Mouse (Mus musculus) urinary bladder, postnatal 36 days (tissue): ENCODE results near the gene Imp4.
"Not testable (repeated sequence)": the region's sequence is repeated elsewhere in the genome, so short reads cannot be mapped to it uniquely, and the experiment has no call there.

ENCODE experiments used
- DNase-seq, 2 experiments: peaks; one replicate each; pipeline ENCODE4 v3.0.0; 2022; ENCODE audit warnings: low spot score in 2 of 2, mixed read lengths in 1 of 2

Imp4 gene

DNA sequence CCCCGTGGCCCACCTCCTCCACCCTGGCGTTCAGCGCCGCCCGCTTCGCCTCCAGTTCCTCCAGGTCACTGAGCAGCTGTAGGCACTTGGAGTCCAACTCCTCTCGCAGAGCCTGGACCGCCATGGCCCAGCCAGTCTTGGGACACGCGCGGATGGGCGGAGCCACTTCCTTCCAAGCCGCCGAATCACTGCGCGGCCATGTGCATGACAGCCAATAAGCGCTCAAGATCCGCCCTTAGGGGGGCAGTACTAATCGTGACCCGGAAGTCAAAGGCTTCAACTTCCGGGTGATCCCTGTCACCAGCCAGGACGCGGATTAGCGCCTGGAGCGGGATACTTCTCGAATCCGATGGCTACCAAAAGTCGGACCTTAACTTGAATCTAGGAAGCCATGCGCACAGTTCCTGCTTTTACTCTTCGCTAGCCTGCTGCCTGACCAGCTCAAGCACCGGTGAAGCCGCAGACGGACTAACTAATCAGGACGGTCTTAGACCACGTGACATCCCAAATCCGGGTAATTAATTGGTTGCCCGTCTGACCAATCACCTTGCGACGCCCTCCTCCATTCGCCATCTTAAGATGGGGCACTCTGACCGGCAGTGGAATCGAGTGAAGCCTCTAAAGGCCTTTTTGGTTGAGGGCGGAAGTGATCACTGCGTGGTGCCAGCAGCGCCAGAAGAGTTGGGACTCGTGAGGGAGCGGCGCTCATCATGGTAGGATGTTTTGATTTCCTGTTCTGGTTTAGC is at the start of gene Imp4, which contains the start of gene Ccdc115:
Gene Imp4, plus strand, starts transcription at position 637 of the 746 bp plus-strand sequence.
Gene Ccdc115, minus strand, starts transcription at position 458 of the 746 bp plus-strand sequence.
- peak; percentile 90 to 95 for DNase-seq

DNA sequence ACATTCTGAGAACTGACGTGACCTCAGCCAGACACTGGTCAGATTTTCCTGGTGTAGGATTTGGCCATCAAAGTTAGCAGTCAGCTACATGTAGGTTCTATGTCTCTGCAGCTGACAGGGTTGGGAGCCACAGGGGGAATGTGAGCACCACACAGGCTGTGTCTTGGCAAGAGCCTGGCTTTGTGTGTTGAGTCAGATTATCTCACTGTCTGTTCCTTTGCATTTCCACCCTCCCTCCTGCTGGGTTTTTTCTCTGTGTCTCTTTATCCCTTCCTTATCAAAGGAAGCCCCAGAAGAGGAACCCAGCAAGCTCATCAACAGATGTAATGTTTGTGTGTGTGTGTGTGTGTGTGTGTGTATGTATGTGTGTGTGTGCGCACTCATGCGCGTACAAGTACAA is 43.3 kb upstream of the Imp4 start:
- DNase-seq, result no peak

DNA sequence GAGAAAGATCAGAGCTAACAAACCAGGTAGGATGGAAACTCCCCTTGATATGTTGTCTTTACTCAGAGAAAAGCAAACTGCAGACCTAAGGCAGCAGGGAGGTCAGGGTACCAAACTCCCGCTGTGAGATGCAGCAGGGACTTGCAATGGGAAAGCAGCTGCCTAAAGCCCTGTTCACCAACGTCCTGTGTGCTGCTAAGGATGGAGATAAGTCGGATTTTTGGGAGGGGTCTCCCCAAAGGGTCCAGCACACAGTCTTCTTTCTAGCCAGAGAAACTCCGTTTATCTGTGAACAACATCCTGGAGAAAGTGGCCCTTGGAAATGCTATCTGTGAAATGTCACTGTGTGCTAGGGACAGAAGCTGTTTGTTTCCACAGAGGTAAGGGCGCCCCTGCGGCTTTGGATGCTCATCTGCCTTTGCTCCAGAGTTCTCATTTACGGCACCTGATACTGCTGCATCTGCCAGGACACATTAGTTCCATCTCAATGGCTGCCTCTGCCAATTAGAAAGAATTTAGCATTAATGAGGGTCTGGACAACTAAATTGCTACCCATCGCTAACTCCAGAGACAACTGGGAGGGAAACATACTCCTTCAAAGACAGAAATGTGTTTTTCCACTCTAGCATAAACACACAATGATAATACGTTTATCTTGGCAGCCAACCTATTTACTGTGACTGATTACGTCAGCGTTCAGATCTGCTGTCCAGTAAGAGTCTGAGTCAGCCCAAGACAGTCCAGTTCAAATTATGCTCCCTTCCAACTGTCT is 40.3 kb upstream of the Imp4 start:
- no peak for DNase-seq

DNA sequence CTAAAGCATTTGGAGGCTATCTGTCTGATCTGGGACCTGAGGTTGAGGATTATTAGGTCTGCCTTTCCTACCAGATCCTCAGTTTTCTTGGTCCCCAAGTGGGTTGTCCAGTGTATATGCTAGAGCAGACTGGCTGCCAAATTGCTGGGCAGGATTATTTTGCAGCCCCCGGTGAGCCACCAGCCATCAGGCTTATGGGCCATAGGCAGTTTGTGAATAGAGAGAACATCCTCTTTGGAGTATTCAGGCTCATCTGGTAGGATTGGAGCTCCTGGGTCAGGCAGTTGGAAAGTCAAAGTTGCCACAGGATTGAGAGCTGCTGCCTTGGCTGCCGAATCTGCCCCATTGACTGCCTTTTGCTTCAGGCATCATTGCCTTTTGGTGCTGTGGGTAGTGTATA is 11.2 kb upstream of the Imp4 start:
- DNase-seq, result no peak

DNA sequence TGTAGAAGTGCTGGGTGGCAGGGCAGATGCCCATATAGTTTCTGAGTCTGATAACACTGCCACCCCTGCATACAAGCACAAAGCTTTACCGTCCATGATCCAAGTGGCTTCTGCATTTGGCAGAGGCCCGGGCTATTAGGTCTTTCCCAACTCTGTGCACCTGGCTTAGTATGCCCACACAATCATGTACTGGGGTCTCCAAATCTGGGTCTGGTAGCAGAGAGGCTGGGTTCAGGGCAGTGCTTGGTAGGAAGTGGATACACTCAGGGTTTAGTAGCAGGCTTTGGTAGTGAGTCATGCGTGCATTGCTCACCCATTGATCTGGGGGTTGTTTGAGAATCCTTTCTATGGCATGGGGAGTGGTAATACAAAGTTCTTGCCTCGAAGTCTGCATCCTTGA is 10.4 kb upstream of the Imp4 start:
- DNase-seq, result no peak

DNA sequence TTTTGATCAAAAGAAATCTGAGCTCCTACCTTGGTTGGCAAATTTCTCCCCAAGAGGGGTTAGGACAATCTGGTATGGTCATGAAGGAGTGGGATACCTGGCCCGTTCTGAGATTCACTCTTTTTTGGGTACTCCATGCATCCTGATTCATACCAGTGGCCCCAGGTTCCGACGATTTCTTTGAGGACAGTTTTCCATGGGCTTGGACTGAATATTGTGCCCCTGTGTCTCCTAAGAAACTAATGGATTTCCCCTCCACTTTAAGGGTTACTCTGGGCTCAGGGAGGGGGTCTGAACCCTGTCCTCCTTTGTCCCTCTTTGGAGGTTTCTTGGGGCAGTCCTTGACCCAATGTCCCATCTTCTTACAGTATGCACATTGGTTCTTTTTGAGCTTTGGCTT is 8.7 kb upstream of the Imp4 start:
- no peak for DNase-seq

DNA sequence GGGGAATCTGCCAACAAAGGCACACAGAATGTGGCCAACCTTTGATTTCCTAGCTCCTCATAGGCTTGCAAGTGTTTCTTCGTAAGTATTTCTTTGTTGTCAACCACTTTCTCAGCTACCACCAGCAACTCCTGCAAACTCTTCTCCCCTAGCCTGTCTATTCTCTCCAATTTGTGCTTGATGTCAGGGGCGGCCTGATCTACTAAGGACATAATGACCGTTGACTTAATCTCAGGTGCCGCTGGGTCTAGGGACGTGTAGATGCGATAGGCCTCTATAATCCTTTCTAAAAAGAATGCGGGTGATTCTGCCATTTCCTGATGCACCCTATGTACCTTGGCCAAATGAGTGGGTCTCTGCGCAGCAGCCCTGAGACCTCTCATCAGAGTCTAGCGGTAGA is 8.2 kb upstream of the Imp4 start:
- DNase-seq, result no peak

DNA sequence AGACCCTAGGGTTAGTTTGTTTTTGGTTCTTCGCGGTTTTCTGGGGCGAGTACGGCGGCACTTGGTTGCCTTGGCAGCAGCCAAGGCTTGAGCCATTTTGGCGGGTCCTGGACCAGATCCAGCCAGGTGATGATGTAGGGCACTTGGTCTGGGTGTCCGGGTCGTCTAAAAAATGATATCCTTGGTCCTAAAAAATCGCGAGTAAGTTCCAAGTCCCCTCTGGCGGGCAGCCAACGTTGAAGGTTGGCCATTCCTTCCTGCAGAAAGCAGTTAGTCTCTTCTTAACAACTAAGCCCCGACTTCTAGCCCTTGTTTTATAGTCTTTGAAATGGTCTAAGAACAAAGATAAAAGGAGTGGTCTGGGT is 7.3 kb upstream of the Imp4 start:
- DNase-seq, result no peak

DNA sequence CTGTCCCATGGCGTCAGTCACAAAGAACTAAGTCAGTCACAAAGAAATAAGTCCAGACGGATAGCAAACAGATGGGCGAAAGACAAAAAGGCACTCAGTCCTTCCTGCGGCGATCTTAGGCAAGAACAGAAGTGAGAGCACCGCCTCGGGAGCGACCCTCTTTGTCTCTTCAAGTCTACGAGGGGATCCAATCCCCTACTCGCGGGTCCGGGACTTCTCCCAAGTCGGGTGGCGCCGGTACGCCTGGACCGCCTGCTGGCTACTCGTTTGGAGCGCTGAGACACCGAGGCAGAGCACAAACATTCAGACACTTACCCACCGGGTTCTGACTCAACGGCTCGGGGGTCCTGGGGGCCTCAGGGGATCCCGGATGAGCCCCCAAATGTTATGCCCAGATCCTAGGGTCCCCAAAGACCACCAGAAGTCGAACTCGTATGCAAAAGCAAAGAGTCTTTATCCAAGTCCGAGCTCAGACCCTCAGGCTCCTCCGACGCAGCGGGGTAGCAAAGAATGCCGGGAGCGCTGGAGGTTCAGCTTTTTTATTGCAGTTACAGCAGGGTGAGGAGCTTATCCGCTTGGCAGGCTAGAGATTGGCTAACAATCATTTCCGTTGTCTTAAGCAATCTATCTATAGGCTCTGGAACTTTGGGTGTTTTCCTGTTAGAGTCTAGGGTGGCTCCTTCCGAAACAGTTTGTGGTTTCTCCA is 6.7 kb upstream of the Imp4 start:
- no peak for DNase-seq

DNA sequence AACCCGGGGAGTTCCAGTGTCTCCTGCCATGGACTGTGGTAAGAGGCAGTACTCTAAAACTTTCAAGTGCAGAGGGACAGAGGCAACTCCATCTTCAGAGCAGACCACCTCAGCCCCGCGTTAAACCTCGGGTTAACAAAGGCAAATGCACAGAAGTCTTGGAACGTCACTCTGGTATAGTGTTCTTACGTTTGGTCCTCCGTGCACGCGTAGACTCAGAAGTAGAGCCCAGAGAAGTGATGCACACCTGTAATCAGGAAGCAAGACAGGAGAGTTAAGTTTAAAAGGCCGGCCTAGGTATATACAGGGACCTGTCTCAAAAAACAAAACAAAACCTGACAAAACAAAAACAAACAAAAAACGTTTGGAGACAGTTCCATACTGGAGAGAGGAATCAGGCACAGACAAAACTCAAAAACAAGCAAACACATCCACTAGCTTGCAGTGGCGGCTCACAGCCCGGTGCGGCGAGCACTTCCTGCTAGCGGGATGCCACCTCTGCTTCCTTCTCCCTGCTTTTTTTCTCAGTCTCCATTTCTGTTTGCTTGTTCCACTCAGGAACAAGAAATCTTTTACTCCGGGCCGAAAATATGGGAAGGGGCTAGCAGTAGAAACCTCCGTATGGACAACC is 5.6 kb upstream of the Imp4 start:
- DNase-seq, result no peak

DNA sequence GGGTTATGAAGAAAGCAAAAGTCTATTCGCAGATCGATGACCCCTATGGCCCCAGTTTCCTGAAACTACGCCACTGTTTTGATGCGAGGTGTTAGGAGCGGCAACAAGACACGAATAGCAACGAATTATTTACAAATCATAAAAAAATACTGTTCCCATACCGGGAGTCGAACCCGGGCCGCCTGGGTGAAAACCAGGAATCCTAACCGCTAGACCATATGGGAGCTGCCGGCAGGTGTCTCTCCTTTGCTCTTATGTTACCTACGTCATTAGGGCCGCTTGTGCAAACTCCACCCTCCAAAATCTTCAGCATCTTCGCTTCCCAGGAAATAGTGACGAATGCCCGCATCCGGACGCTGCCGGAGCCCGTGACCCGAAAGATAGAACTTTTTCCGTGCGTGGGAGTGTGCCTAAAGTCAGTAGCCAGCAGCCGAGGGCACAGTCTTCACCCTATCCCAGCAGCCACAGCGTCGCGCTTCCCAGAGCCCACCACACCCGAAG is 4.9 kb upstream of the Imp4 start:
- peak; percentile 90 to 92 for DNase-seq

DNA sequence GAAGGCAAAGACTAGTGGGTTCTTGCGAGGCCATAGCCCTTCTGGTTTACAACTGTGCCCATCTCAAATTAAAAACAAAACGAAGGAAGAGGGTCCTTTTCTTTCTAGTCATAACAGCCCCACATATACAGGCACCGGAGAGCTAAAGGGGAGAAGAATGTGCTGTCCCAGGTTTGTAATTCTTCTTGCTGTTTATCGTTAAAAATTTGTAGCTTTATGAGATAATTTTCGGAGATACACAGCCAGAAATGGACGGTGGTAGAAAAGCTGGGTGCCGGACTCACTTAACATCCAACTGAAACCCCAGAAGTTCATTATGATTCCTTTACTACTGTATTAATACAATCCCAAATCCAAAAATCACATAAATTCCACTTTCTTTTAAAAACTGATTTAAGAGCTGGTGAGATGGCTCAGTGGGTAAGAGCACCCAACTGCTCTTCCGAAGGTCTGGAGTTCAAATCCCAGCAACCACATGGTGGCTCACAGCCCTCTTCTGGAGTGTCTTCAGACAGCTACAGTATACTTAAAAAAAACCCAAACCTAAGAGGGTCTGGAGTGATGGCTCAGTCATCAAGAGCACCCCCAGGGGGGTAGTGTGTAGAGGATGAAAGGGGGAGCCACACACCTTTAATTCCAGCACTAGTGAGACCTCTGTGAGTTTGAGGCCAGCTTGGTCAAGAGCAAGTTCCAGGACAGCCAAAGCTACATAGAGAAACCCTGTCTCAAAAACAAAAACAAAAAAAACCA is 4.1 kb upstream of the Imp4 start:
- DNase-seq, result no peak

DNA sequence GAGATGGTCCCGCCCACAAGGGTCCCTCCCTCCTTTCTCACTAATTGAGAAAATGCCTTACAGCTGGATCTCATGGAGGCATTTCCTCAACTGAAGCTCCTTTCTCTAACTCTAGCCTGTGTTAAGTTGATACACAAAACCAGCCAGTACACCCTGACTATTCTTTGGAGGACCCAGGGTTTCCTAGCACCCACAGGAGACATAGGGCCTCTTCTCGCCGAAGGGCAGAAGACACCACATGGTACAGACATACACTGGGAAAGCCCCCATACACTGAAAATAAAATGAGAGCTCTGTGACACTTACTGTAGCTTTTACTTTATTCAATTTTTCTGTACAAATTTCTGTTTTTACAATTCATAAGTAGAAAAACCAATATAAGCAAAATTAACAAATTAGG is 3.3 kb upstream of the Imp4 start:
- DNase-seq, result no peak

DNA sequence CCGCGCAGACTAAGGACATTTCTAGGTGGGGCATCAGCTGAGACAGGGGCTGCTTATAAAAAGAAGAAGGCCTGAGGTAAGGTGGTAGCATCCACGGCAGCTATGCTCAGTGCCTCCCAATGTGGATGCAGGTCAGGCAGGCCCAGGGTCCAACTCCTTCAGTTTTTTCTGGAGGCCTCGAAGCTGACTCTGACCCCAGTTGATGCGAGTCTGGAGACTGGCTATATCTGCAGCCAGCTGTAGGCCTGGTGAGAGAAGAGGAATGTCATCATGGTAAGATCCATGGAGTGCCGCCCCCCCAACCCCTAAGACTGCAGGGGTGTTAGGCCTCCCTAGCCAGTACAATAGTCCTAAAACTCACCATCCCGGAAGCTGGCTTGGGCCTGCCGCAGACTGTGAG is 2.3 kb upstream of the Imp4 start:
- DNase-seq, result not testable (repeated sequence)

DNA sequence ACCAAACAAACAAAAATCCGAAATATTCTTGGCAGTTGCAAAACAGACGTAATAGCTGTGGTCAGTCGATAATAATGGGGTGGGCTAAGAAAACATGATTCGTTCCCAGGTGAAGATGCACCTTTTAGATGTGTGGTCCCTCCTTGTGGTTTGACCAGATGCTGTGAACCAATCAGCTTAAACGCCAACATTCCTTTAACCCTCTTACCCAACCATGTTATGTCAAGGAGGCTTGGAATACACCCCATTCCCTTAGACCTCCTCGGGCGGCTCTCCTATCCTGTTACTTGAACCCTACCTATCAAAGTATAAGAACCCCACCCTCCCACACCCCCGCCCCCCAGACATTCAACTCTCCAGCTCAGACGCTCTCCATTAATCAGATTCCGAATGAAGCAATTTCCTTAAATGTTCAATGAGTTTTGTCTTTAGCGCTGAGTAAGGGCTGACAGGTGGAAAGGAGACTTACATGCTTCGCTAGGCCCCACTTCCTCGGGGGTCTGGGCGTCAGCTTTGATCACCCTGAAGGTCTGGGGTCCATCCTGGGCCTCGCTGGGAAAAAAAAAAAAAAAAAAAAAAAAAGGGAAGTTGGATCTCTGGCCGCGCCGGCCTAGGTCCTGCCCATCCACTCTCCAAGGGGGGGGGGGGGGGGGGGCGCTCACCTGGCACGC is 1.1 kb upstream of the Imp4 start:
- no peak for DNase-seq

DNA sequence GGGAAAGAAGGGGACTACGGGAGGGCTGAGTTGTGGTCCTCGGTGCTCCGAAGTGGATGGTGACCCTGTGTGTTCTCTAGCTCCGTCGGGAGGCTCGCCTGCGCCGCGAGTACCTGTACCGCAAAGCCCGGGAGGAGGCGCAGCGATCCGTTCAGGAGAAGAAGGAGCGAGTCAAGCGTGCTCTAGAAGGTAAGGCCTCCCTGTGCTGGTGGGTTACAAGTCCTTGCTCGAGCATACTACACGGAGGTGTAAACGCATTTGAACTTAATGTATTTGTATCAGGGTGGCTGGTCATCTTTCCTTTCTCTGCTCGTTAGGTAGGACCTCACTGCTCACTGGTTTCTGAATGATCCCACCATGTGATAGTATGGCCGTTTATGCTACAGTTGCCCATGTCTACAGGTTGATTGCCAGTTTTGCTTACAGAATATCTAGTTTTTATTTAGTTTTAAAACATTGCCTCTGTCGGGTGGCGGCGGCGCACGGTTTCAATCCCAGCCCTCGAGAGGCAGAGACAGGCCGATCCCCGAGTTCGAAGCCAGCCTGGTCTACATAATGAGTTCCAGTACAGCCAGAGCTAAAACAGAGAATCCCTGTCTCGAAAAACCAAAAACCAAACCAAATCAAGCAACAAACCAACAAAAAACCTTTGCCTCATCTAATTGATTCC is 445 bp downstream of the Imp4 start:
- no peak for DNase-seq

DNA sequence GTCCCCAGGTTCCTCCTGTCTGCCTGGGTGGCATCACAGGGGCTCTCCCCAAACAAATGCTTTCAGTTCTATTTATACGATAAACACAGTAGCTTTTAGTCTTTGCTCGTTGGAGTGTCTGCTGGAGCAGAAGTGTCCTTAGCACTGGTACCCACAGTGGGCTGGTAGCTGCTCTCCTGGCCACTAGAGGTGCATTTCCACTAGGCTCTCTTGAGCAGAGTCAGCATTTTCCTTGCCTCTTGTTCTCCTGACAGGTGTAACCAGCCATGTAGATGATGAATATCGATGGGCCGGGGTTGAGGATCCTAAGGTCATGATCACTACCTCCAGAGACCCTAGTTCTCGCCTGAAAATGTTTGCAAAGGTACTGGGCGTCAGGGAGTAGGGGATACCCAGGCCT is 3.5 kb downstream of the Imp4 start:
- no peak for DNase-seq

DNA sequence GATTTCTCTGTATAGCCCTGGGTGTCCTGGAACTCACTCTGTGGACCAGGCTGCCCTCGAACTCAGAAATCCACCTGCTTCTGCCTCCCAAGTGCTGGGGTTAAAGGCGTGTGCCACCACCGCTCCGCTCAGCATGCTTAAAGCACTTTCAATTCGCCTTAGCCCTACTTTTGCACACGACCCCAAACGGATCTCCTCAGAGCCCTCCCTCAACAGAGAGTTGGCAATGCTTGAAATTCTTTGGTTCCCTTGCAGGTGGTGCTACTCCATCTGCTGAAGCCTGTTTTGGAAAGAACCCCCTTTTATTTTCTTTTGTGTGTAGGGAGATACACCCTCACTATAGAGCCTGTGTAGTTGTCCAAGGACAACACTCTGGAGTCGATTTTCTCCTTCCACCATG is 18.8 kb downstream of the Imp4 start:
- DNase-seq, result no peak

DNA sequence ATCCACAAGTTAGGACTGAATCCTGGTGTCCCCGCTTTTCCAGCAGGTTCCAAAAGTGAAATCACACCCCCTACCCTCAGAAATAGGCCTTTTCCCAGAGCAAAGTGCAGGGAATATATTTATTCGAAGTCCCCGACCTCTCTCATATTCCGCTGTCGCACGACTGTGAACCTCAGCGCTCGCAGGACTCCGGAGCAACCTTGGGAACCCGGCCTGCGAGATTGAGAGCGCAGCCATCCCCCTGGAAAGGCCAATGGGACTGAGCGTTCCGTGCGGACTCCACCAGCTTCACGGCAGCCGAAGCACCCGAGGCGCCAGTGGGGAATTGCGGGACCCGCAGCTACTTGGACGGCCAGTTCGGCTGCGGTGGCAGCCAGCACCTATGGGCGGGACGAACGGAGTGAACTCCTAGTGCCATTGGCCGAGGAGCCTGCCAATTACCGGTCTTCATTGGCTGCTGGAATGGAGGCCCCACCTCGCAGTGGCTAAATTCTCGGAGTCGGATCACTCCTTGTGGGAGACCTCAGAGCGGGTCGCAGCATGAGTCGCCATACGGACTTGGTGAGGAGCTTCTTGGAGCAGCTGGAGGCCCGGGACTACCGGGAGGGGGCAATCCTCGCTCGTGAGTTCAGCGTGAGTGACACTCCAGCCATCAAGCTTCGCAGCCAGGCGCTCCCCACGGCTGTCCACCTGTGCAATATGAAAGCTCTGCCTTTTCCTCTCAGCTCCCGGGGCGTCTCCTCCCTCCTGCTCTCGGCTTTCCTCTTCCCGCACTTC is 19.8 kb downstream of the Imp4 start, which contains the start of gene Ptpn18:
Gene Ptpn18, plus strand, starts transcription at position 479 of the 777 bp plus-strand sequence.
- peak; percentile 88 to 90 for DNase-seq
